Mouse (Mus musculus): ENCODE measurements around the gene 1700003E16Rik. TPM values are rescaled to one million over a fixed set of nuclear protein-coding genes. Genes with fewer than 3 reads are reported as not detected.
A peak's percentile ranks its signal among the peaks of the same experiment; 100 is the strongest.
"Not testable (repeated sequence)": the region's sequence is repeated elsewhere in the genome, so short reads cannot be mapped to it uniquely, and the experiment has no call there.

Gene 1700003E16Rik
- polyA plus RNA-seq, 1 experiment from 2014 or later = 5.2 TPM

- no peak overlapping the region for H3K4me3 ChIP-seq
- no peak overlapping the region; the same call in 1 of the 2 replicates for H3K27ac ChIP-seq
- peaks cover 34% of the 10 kb centered on the region for H3K36me3 ChIP-seq
- no peak for ATAC-seq (ENCODE audit: low FRiP score)
- H3K4me1 ChIP-seq = peaks cover 25% of the 10 kb centered on the region
- H3K9ac ChIP-seq = no peak overlapping the region
- no peaks in the 10 kb centered on the region for H3K9me3 ChIP-seq (replicated peaks)
- no peaks in the 10 kb centered on the region for H3K27me3 ChIP-seq
- H3K4me2 ChIP-seq (replicated peaks) = no peak overlapping the region
- 70% methylated on average over 9 of the region's 9 CpGs for WGBS
Observed at GRCm38 (mm10) chr6:83145805-83146204, 10.4 kb upstream of the 1700003E16Rik start.

- Histone ChIP-seq H3K36me3 (peaks cover 43% of the 10 kb centered on the region), H3K9me3 (replicated peaks) (no peaks in the 10 kb centered on the region), H3K27ac (no peak overlapping the region), H3K4me2 (replicated peaks) (no peak overlapping the region), H3K4me3 (no peak overlapping the region), H3K9ac (0 out of 2 replicates have a peak overlapping the region, but pooled peaks have one; percentile 14), H3K4me1 (peaks cover 24% of the 10 kb centered on the region), H3K27me3 (no peaks in the 10 kb centered on the region)
- 71% methylated on average over 7 of the region's 7 CpGs for WGBS
- no peak for ATAC-seq (ENCODE audit: low FRiP score)
Observed at GRCm38 (mm10) chr6:83147280-83147679, 8.9 kb upstream of the 1700003E16Rik start.

GRCm38 (mm10) chr6:83151721-83152120 lies 4.5 kb upstream of the 1700003E16Rik start:
- H3K4me1 ChIP-seq = peaks cover 29% of the 10 kb centered on the region
- H3K9ac ChIP-seq = peak overlapping the region; percentile 29
- H3K9me3 ChIP-seq (replicated peaks) = no peaks in the 10 kb centered on the region
- H3K36me3 ChIP-seq = peaks cover 51% of the 10 kb centered on the region
- 20% methylated on average over 8 of the region's 8 CpGs for WGBS
- peak overlapping the region; percentile 44; the same call in 1 of the 2 replicates for H3K27ac ChIP-seq
- ATAC-seq (ENCODE audit: low FRiP score) = no peak
- no peak overlapping the region for H3K4me3 ChIP-seq
- no peak overlapping the region for H3K4me2 ChIP-seq (replicated peaks)
- H3K27me3 ChIP-seq = no peaks in the 10 kb centered on the region

- Histone ChIP-seq H3K27ac (no peak overlapping the region), H3K9ac (no peak overlapping the region), H3K9me3 (replicated peaks) (no peaks in the 10 kb centered on the region), H3K4me3 (no peak overlapping the region), H3K4me1 (peaks cover 29% of the 10 kb centered on the region), H3K36me3 (peaks cover 42% of the 10 kb centered on the region), H3K27me3 (no peaks in the 10 kb centered on the region; the same call in 1 of the 2 replicates), H3K4me2 (replicated peaks) (no peak overlapping the region)
- WGBS = 82% methylated on average over 12 of the region's 12 CpGs
- no peak for ATAC-seq (ENCODE audit: low FRiP score)
Observed at GRCm38 (mm10) chr6:83153038-83153437, 3.2 kb upstream of the 1700003E16Rik start.

- no peak for ATAC-seq (ENCODE audit: low FRiP score)
Observed at GRCm38 (mm10) chr6:83153485-83153884, 2.7 kb upstream of the 1700003E16Rik start.

GRCm38 (mm10) chr6:83155552-83156238 lies 509 bp upstream of the 1700003E16Rik start:
- peak overlapping the region; percentile 52 for H3K4me3 ChIP-seq
- H3K4me1 ChIP-seq = peaks cover 29% of the 10 kb centered on the region
- peaks cover 9% of the 10 kb centered on the region for H3K27me3 ChIP-seq
- H3K36me3 ChIP-seq = peaks cover 17% of the 10 kb centered on the region
- H3K9ac ChIP-seq = peak overlapping the region; percentile 71
- H3K9me3 ChIP-seq (replicated peaks) = no peaks in the 10 kb centered on the region
- 7% methylated on average over 23 of the region's 23 CpGs for WGBS
- ATAC-seq (ENCODE audit: low FRiP score) = peak; percentile 54
- H3K27ac ChIP-seq = peak overlapping the region; percentile 53
- H3K4me2 ChIP-seq (replicated peaks) = peak overlapping the region; percentile 81

More at GRCm38 (mm10) chr6:83153485-83153884, 2.7 kb upstream of the 1700003E16Rik start:
- Histone ChIP-seq H3K4me1 (peaks cover 29% of the 10 kb centered on the region), H3K36me3 (peaks cover 39% of the 10 kb centered on the region), H3K4me2 (replicated peaks) (no peak overlapping the region), H3K4me3 (no peak overlapping the region), H3K27me3 (no peaks in the 10 kb centered on the region; the same call in 1 of the 2 replicates), H3K9ac (no peak overlapping the region), H3K9me3 (replicated peaks) (no peaks in the 10 kb centered on the region), H3K27ac (no peak overlapping the region)
- WGBS = 75% methylated on average over 5 of the region's 5 CpGs

GRCm38 (mm10) chr6:83159456-83159855 lies 3.3 kb downstream of the 1700003E16Rik start:
- H3K4me1 ChIP-seq = peaks cover 32% of the 10 kb centered on the region
- not testable (repeated sequence) for H3K27ac ChIP-seq; H3K9ac ChIP-seq; H3K4me2 ChIP-seq (replicated peaks); H3K9me3 ChIP-seq (replicated peaks); ATAC-seq (ENCODE audit: low FRiP score); H3K4me3 ChIP-seq; H3K36me3 ChIP-seq
- H3K27me3 ChIP-seq = peaks cover 33% of the 10 kb centered on the region
- WGBS = 39% methylated on average over 3 of the region's 3 CpGs

GRCm38 (mm10) chr6:83161442-83161841 lies 5.2 kb downstream of the 1700003E16Rik start:
- H3K9ac ChIP-seq = no peak overlapping the region

GRCm38 (mm10) chr6:83161921-83162641 lies 5.9 kb downstream of the 1700003E16Rik start:
- 0 out of 2 replicates have a peak overlapping the region, but pooled peaks have one; percentile 39 for H3K9ac ChIP-seq
- no peaks in the 10 kb centered on the region for H3K9me3 ChIP-seq (replicated peaks)
- under 1% methylated on average over 49 of the region's 49 CpGs for WGBS
- no peak overlapping the region for H3K27ac ChIP-seq
- peaks cover 27% of the 10 kb centered on the region for H3K4me1 ChIP-seq
- H3K27me3 ChIP-seq = peaks cover 33% of the 10 kb centered on the region
- no peak for ATAC-seq (ENCODE audit: low FRiP score)
- no peaks in the 10 kb centered on the region for H3K36me3 ChIP-seq
- H3K4me2 ChIP-seq (replicated peaks) = peak overlapping the region; percentile 47
- H3K4me3 ChIP-seq = peak overlapping the region; percentile 23

More at GRCm38 (mm10) chr6:83161442-83161841, 5.2 kb downstream of the 1700003E16Rik start:
- Histone ChIP-seq H3K4me2 (replicated peaks) (peak overlapping the region; percentile 47), H3K27me3 (peaks cover 33% of the 10 kb centered on the region), H3K36me3 (no peaks in the 10 kb centered on the region), H3K4me1 (peaks cover 23% of the 10 kb centered on the region), H3K4me3 (peak overlapping the region; percentile 23), H3K27ac (no peak overlapping the region), H3K9me3 (replicated peaks) (no peaks in the 10 kb centered on the region)
- WGBS = 10% methylated on average over 19 of the region's 19 CpGs
- ATAC-seq (ENCODE audit: low FRiP score) = no peak

GRCm38 (mm10) chr6:83162701-83163100 lies 6.5 kb downstream of the 1700003E16Rik start:
- no peak overlapping the region for H3K9ac ChIP-seq

GRCm38 (mm10) chr6:83165026-83165606 lies 8.9 kb downstream of the 1700003E16Rik start:
- peaks cover 30% of the 10 kb centered on the region for H3K27me3 ChIP-seq
- peak; percentile 41 for ATAC-seq (ENCODE audit: low FRiP score)
- peak overlapping the region; percentile 87; the same call in 1 of the 2 replicates for H3K27ac ChIP-seq
- H3K4me3 ChIP-seq = peak overlapping the region; percentile 92
- peaks cover 36% of the 10 kb centered on the region for H3K4me1 ChIP-seq
- no peaks in the 10 kb centered on the region for H3K9me3 ChIP-seq (replicated peaks)
- peak overlapping the region; percentile 62 for H3K4me2 ChIP-seq (replicated peaks)
- H3K36me3 ChIP-seq = no peaks in the 10 kb centered on the region
- H3K9ac ChIP-seq = peak overlapping the region; percentile 96
- 7% methylated on average over 6 of the region's 6 CpGs for WGBS

More at GRCm38 (mm10) chr6:83162701-83163100, 6.5 kb downstream of the 1700003E16Rik start:
- Histone ChIP-seq H3K9me3 (replicated peaks) (no peaks in the 10 kb centered on the region), H3K36me3 (no peaks in the 10 kb centered on the region), H3K4me3 (peak overlapping the region; percentile 23), H3K4me2 (replicated peaks) (peak overlapping the region; percentile 47), H3K27me3 (peaks cover 33% of the 10 kb centered on the region), H3K4me1 (peaks cover 31% of the 10 kb centered on the region), H3K27ac (no peak overlapping the region)
- 2% methylated on average over 8 of the region's 8 CpGs for whole genome bisulfite sequencing
- no peak for ATAC-seq (ENCODE audit: low FRiP score)
